Mouse (Mus musculus): ENCODE data around the gene Mynn.

Gene Mynn

GRCm38 (mm10) chr3:30646761-30647160 lies 44.9 kb downstream of the Mynn start:
- no peak for DNase-seq

GRCm38 (mm10) chr3:30647440-30648090 lies 45.7 kb downstream of the Mynn start, which contains the start of gene Lrrc34:
Lrrc34 (minus strand) TSS chr3:30647869.
- DNase-seq: no peak

- no peak for DNase-seq
Measured at GRCm38 (mm10) chr3:30648466-30648865, 46.6 kb downstream of the Mynn start.

- no peak for DNase-seq
Measured at GRCm38 (mm10) chr3:30650062-30650841, 48.4 kb downstream of the Mynn start.

- no peak for DNase-seq
Measured at GRCm38 (mm10) chr3:30655937-30656336, 54.1 kb downstream of the Mynn start.

GRCm38 (mm10) chr3:30658486-30658885 lies 56.6 kb downstream of the Mynn start:
- DNase-seq: no peak
